Mouse (Mus musculus) heart, adult 11 months (tissue): ENCODE measurements around the gene Gpr153.
"Not testable (repeated sequence)": the region's sequence is repeated elsewhere in the genome, so short reads cannot be mapped to it uniquely, and the experiment has no call there.

Experiments
- DNase-seq: peaks from one replicate; pipeline ENCODE4 v3.0.0; 2022

Gpr153 gene

GRCm38 (mm10) chr4:152273621-152274236 is at the start of gene Gpr153:
Gene Gpr153, plus strand, starts transcription at chr4:152274232.
- DNase-seq, result peak; percentile 98

DNA sequence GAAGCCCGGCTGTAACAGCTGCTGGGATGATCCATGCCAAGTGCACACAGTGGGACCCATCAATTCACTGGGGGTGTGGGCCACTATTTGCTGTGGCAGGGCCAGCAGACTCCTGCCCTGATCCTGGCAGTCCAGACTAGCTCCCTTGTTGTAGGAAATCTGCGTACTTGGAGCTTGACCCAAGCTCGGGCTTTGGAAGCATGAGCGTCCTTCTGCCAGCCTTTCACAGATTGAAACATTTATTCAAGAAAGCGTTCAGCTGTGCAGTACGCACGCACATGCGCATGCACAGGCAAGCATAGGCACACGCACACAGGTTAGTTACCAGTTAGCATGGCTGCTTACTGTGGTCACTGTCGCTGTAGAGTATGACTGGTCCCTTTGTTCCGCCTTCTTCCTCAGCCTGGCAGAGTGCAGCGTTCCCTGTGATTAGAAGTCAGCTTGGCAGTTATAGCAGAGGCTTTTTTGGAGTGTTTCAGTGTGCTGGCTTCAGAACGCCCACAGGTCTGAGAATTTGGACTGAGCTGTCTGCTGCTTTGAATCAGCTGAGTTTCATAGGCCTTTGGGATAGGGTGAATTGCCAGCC is 47.0 kb upstream of the Gpr153 start:
- peak; percentile 94 for DNase-seq

DNA sequence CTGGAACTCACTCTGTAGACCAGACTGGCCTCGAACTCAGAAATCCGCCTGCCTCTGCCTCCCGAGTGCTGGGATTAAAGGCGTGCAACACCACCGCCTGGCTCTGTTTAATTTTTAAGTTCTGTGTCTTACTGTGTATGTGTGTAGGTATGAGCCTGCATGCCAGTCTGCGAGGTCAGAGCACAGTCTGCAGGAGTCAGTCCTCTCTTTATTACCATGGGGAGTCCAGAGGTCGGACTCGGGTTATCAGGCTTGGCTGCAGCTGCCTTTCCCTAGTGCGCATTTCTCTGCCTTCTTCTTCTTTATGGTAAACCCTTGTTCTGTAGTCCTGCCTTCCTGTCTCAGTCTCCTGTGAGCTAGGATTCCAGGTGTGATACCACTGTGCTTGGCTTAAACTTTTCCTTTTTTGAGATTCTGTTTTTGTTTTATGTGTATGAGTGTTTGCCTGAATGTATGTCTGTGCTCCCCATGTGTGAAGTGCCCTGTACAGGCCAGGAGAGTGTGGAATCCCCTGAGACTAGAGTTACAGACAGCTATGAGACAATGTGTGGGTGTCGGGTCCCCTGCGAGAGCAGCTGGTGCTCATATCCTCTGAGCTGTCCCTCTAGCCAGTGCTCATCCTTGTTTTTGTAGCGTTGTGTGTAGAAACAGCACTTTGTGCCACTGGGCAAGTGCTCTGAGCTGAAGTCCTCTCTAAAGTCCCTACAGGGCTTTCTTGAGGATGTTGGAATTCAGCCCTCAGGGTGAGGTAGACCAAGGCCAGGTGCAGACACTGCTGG is 46.1 kb upstream of the Gpr153 start:
- no peak for DNase-seq

GRCm38 (mm10) chr4:152230331-152230730 is 43.7 kb upstream of the Gpr153 start:
- not testable (repeated sequence) for DNase-seq

- no peak for DNase-seq
Measured at GRCm38 (mm10) chr4:152231326-152231725, 42.7 kb upstream of the Gpr153 start.

GRCm38 (mm10) chr4:152232411-152232903 is 41.6 kb upstream of the Gpr153 start:
- DNase-seq, result no peak

DNA sequence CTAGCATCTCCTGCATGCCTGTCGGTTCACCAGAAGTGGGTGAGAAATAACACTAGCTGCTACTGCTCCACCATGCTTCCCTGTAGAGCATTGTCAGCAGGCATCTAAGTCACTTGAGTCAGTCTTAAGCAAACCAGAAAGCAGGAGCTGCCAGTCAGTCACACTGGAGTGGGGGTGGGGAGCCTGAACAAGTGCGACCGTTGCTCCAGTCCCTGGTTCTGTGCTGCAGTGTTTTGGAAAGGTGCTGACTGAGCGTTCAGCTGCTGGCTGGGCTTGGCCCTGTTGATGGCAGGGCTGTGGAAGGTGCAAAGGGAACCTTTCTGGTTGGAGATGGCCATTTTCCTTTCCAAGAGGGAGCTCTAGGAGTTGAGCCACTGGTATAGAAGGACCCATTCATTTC is 34.1 kb upstream of the Gpr153 start:
- no peak for DNase-seq

- no peak for DNase-seq
Measured at GRCm38 (mm10) chr4:152243241-152243891, 30.7 kb upstream of the Gpr153 start.

GRCm38 (mm10) chr4:152243969-152244368 is 30.1 kb upstream of the Gpr153 start:
- no peak for DNase-seq

DNA sequence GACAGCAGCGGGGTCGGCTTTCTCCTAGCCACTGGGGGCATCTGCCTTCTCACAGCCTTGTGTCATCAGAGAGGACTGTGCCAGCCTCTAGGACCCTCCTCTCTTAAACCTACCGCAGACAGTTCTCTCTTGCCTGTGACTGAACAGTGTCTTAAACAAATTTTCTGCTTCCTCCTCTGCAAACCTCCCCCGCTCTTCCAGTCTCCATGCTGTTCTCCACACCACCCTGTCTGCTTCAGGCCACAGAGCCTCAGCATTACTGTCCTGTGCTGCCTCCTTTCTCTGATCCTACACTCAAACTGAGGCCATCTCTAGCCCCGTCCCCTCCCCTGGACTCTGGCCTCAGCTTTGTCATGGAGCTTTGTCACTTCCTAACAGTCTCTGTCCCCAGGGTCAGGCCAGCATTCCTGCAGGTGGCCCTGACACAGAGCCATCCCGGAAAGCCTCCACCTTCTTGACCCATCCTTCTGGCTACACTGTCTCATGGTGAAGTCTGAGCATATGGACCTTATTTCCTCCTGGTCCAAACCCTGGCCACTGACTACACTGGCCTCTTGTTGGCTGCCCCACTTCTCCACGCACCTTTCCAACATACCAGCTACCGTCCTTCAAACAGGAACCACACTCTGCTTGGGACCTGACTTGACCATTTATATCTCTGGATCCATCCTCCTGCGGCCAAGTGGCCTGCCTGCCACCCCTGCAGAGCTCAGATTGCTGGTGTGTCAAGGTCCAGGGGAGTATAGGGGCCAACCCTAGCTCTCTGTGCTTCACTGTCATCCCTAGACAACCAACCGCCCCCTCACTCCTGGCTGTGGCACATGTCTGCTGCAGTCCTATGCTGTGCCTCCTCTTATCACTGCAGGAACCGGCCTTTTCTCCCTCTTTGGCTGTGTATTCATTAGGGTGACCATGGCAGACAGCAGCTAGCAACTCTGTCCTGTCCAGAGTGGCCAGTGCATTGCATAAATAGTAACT is 29.2 kb upstream of the Gpr153 start:
- no peak for DNase-seq

DNA sequence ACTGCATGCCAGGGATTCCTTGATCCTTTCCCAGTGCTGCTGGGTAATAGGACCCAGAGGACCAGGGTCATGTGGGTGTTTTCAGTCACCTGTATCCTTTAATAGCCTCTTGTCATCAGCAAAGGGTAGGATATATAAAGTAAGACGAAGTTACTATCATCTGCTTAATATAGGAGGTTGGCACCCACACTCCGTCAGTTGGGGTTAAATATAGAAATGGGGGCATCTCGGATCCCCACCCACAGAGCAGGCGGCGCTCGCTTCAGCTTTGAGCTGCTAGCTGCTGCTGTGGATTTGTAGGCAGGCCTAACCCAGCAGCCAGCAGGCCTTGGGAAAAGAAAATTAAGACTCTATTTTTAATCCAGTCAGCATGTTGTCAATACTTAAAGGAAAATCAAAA is 28.0 kb upstream of the Gpr153 start:
- peak; percentile 96 for DNase-seq

DNA sequence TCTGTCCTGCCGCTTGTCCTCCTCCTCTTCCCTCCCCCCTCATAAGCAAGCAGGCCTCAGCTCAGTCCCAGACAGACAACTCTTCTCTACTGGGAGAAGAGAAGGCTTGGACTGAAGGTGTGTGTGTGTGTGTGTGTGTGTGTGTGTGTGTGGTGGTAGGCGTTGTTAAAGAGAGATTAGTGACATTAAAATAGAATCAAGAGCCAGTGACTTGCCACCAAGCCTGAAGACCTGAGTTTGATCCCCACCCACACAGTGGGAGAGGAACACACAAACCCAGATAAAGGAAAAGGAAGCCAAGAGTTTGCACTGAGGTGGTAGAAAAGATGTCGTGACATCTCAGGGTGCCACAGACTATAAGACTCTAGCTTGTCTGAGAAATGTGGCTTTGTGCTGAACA is 26.8 kb upstream of the Gpr153 start:
- no peak for DNase-seq

GRCm38 (mm10) chr4:152250615-152251014 is 23.4 kb upstream of the Gpr153 start:
- no peak for DNase-seq

DNA sequence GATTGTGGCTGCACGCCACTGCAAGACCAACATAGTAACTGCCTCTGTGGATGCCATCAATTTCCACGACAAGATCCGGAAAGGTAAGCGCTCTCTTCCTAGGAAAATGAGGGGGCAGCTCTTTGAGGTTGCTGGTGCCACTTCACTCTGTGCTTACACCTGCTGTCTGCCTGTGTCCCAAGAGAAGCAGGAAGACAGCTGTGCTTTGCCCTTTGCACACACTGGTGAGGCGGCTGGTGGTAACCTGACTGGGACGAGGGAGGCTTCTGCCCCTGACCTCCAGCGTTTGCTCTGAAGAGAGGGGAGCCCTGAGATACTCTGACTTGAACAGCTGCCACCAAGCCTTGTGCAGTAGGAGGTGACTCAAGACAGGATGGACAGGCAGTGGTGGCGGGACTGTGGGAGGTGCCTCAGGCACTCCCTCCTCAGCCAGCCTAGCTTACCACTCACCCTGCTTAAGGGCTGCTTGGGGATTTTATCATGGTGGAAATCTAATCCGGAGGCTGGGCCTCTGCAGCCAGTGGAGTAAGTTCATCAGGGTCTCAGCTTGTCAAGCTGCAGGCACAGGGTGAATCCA is 20.8 kb upstream of the Gpr153 start:
- no peak for DNase-seq

GRCm38 (mm10) chr4:152257070-152257469 is 17.0 kb upstream of the Gpr153 start:
- peak; percentile 97 for DNase-seq

- DNase-seq, result peak; percentile 93
Measured at GRCm38 (mm10) chr4:152260451-152260850, 13.6 kb upstream of the Gpr153 start.

GRCm38 (mm10) chr4:152262187-152262586 is 11.8 kb upstream of the Gpr153 start:
- DNase-seq, result peak; percentile 97

GRCm38 (mm10) chr4:152263089-152263488 is 10.9 kb upstream of the Gpr153 start:
- no peak for DNase-seq

DNA sequence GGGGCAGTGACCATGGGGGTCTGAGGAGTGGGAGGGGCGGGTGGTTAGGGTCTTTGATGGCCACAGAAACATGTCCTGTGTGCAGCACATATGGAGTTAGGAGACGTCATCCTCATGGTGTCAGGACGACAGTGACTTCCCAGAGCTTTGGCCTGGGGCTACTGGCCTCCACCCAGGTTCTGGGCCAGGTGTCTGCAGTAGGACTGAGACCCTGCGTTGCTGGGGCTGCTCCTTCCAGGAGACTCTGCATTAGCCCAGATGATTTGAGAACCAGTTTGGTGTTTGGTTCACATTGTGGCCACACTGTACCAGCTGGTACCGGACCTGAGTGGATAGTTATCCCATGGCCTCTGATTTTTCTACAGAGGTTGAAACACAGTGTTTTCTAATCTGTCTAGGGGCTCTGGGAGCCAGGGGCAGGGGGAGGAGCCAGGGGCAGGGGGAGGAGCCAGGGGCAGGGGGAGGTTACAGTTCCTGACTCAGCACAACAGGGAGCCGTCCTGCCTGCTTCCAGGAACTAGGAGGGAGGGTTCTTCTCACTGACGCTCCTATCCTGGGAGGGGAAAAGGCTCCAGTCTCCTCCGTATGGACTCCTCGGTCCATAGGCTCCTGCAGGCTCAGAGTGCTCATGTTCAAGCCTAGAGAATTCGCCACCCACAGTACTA is 10.4 kb upstream of the Gpr153 start:
- DNase-seq, result no peak

- no peak for DNase-seq
Measured at GRCm38 (mm10) chr4:152264177-152264530, 9.9 kb upstream of the Gpr153 start.

- DNase-seq, result no peak
Measured at GRCm38 (mm10) chr4:152264867-152265568, 9.0 kb upstream of the Gpr153 start.
